Mouse (Mus musculus) lung, postnatal 0 days (tissue): ENCODE measurements around the gene Gm20388.

ENCODE experiments used
- CTCF ChIP-seq: IDR thresholded peaks from 2 replicates; pipeline ENCODE4 v1.5.1; 2016; ENCODE audit warnings: antibody characterized with exemption, mild to moderate bottlenecking
- EP300 ChIP-seq: IDR thresholded peaks from 2 replicates; pipeline ENCODE4 v1.6.1; 2016; ENCODE audit warnings: antibody characterized with exemption, mild to moderate bottlenecking, control low read depth

DNA sequence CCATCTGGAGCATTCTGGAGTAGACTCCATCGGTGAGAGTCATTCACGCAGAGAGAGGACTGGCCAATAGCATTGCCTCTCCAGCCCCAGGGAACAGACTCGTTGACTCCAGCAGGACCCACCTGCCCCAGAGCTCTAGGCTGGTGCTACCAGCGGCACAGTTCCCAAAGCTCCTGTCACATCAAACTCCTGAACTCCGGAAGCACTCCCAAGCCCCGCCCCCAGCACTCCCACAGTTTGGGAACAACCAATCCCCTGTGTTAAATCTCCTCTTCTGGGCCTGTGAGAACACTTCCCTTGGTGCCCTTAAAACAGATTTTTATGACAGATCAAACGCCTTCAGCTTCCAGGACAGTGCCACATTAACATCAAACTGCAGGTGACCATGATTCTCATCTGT is 1532.7 kb downstream of the Gm20388 start:
- TF ChIP-seq CTCF (no peak), EP300 (no peak)
